Mouse (Mus musculus) embryonic facial prominence, embryonic 14.5 days (tissue): ENCODE measurements around the gene Gm14692. TPM values are rescaled to one million over a fixed set of nuclear protein-coding genes. Genes with fewer than 3 reads are reported as not detected.
"Not testable (repeated sequence)": the region's sequence is repeated elsewhere in the genome, so short reads cannot be mapped to it uniquely, and the experiment has no call there.

Experiments used
- ATAC-seq: fragments of 200-750 bp; cut with Nextera tagmentation; 2 replicates; pipeline ENCODE4 v1.8.0; 2017; ENCODE audit warnings: low read depth, moderate number of reproducible peaks, moderate TSS enrichment
- DNase-seq: peaks from one replicate; pipeline ENCODE4 v3.0.0-alpha.2; 2015; ENCODE audit warnings: low spot score
- H3K27ac ChIP-seq: fragments of 300-500 bp; sonication (generic); replicated peaks from 2 replicates; pipeline ENCODE4 v1.5.1; 2014; ENCODE audit warnings: low read depth, mild to moderate bottlenecking, low read length, moderate library complexity
- H3K27me3 ChIP-seq: fragments of 300-500 bp; sonication (generic); replicated peaks from 2 replicates; pipeline ENCODE4 v1.6.1; 2014; ENCODE audit warnings: low read length; ENCODE audit not compliant: control insufficient read depth, insufficient read depth
- H3K36me3 ChIP-seq: fragments of 300-500 bp; sonication (generic); 2 replicates; pipeline ENCODE4 v1.6.1; 2014; ENCODE audit warnings: low read length, mixed read lengths; ENCODE audit not compliant: control insufficient read depth, insufficient read depth
- H3K4me1 ChIP-seq: fragments of 300-500 bp; sonication (generic); 2 replicates; pipeline ENCODE4 v1.6.1; 2014; ENCODE audit warnings: antibody characterized with exemption, low read length; ENCODE audit not compliant: control insufficient read depth, insufficient read depth
- H3K4me2 ChIP-seq: fragments of 300-500 bp; sonication (generic); 2 replicates; pipeline ENCODE4 v1.6.1; 2014; ENCODE audit warnings: low read depth, mild to moderate bottlenecking, low read length, moderate library complexity, mixed read lengths
- H3K4me3 ChIP-seq: fragments of 300-500 bp; sonication (generic); 2 replicates; pipeline ENCODE4 v1.5.1; 2014; ENCODE audit warnings: low read depth, mild to moderate bottlenecking, low read length
- H3K9ac ChIP-seq: fragments of 300-500 bp; sonication (generic); 2 replicates; pipeline ENCODE4 v1.6.1; 2014; ENCODE audit warnings: low read depth, mild to moderate bottlenecking, low read length, moderate library complexity, mixed read lengths
- H3K9me3 ChIP-seq: fragments of 300-500 bp; sonication (generic); 2 replicates; pipeline ENCODE4 v1.6.1; 2016; ENCODE audit warnings: low read length; ENCODE audit not compliant: control insufficient read depth
- WGBS: fragments of 180-500 bp; shearing (Covaris S2); extraction: QIAGEN DNeasy Blood & Tissue Kit; methylation state at CpG from one replicate; pipeline ENCODE4 v1.1.7; 2014; 5-methylcytosine and 5-hydroxymethylcytosine counted together
- polyA plus RNA-seq: library from polyadenylated mRNA; unstranded; fragments of >200 nt; fragmentation: Nextera tagmentation; extraction: Ambion mirVana; gene quantifications from 2 replicates; pipeline ENCODE4 v1.2.1, GENCODE M21; 2014

Gm14692 gene
- not detected in 2 replicates for polyA plus RNA-seq

- not testable (repeated sequence) for H3K36me3 ChIP-seq, H3K4me2 ChIP-seq, H3K9ac ChIP-seq, H3K9me3 ChIP-seq, ATAC-seq, H3K4me1 ChIP-seq, H3K4me3 ChIP-seq, H3K27me3 ChIP-seq, H3K27ac ChIP-seq, DNase-seq
- WGBS, result no CpG with 5 or more reads among the region's 10 CpGs
Observed at GRCm38 (mm10) chrX:67695398-67695797, at the start of gene Gm14692. Gm14692 (plus strand) TSS chrX:67695698.

GRCm38 (mm10) chrX:67693462-67693861 lies 2.0 kb upstream of the Gm14692 start, which contains the start of gene Gm1140:
Gm1140 (minus strand) TSS chrX:67693562.
- ATAC-seq, H3K9me3 ChIP-seq, H3K36me3 ChIP-seq, H3K4me1 ChIP-seq, H3K27ac ChIP-seq, H3K4me2 ChIP-seq, H3K27me3 ChIP-seq, H3K4me3 ChIP-seq, DNase-seq, H3K9ac ChIP-seq: not testable (repeated sequence)
- 63% methylated on average over 2 of the region's 11 CpGs for WGBS

Other genes starting within 250 kb of the Gm14692 start
- gene Gm1140, start 2.1 kb upstream of the Gm14692 start, polyA plus RNA-seq, result not detected in 2 replicates
- gene 4933436I01Rik, start 225.8 kb downstream of the Gm14692 start, polyA plus RNA-seq, result not detected in 2 replicates